Mouse (Mus musculus) retina, postnatal 1 day (tissue): ENCODE measurements at regions not wholly inside any gene's neighbourhood (a gene's known extent, or its start where the extent isn't known, plus 50 kb on each side); places are given as distances from the start of the nearest gene placed in this dataset.

Source experiments
- DNase-seq: peaks from one replicate; pipeline ENCODE4 v3.0.0-alpha.2; 2012

DNA sequence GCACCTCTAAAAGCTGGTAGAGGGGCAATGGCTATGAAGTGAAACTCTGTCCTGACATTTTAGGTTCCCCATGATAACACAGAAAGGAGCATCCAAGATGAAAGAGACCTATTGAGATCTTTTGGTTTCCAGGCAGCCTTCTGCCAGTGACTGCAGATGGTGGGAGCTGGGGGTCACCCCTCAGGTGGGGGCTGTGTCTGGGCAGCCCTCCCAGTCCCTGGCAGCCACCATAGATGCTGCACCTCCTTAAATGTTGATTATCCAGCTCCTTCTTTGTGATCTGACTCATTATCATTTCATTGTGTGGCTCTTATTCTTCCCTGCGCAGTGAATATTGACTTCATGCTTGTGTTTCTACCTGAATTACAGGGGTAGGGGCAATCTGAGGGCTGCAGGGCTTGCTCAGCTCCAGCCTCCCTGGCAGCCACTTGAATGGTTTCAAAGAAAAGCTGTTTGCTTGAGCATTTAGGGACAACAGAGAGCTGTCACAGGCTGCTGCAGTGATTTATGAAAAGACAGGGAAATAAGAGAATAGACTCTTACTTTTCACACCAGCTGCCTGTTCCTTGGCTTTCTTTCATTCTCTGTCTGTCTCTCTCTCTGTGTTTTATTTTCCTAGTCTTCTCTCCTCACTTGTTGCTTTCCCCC lies 113.1 kb upstream of the Jag1 start:
- DNase-seq, result no peak

DNA sequence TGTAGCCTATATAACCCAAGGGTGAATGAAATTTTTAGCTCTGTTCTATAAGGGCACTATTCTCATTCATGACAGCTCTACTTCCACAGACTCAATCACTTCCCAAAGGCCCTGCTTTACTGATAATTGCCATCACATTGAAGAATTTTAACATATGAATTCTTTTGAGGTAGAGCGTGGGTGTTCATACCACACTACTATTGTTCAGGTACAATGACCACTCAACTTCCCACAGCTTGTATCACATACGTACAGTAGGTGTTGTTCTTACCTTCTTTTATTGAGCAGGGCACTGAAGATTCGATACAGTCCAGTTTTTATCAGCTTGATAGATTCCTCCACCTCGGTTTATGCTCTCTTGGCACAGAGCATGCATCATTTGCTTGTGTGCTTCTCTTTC lies 111.1 kb upstream of the Jag1 start:
- DNase-seq, result no peak

DNA sequence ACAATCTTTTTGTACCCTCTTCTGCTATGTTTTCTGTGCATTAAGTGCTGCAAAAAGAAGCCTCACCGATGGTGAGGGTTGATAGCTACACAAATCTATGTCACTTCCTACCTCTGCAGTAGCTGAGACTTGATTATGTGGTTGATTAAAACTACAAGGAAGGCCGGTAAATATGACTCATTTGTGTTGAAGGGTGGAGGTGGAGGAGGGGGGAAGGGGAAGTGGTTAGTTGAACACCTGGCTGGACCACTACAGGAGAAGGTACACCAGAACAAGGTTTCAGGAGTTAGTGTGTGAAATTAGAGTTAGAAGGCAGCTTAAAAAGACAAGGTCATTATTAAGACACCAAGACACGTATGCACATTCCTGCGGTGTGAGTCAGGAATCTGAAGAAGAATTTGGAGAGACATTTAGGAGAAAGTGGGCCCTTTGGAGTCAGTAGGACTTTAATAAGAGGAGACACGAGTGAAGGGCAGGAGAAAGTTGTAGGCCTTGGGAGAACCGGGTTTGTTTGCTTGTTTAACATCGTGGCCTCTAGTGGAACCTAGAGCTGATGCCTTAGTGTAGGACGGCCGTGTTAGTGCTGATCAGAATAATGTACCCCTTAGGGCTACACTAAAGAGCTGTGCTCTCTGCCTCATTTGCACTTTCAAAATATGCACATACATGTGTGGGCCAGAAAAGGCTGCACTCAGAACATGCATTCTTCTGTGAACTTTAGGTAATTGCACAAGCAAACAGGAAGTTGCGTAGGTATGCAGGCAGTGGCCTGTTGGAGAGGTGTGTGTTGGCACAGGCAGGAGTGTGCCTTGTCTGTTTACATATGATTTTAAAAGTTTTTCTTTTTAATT lies 108.5 kb upstream of the Jag1 start:
- no peak for DNase-seq

DNA sequence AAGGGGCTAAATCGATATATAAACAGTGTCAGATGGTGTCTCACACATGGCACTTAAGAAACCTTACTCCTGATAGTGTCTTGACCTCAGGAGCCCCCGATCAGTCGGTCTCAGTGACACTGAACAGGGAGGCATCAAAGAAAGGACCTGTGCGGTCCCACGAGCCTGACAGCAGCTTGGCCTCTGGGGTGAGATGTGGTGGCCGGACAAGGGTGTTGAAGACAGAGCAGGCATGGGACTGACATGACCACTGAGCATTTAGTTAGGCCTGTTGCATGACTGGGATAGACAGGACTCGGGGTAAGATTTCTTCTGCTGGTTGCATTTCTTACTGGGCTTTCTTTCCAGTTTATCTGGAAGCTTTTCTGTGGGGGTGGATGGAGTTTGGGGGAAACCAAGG lies 99.3 kb upstream of the Jag1 start:
- no peak for DNase-seq

DNA sequence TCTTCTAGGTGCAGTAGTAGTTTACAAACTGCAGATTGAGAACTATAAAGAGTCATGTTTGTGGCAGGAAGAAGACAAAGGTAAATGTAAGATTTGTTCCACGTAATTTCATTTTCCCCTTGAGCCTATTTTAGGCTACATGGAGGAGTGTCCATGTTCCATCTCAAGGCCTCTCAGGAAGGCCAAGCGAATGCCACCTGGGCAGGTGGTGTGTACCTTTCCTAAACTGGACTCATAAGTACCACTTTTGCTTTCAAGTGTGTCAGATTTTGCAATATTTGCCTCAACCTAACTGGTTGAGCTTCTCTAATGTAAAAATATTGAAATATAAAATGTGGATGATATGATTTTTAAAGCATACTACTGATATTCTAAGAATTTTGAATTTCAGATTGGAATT lies 91.4 kb upstream of the Jag1 start:
- DNase-seq, result no peak

DNA sequence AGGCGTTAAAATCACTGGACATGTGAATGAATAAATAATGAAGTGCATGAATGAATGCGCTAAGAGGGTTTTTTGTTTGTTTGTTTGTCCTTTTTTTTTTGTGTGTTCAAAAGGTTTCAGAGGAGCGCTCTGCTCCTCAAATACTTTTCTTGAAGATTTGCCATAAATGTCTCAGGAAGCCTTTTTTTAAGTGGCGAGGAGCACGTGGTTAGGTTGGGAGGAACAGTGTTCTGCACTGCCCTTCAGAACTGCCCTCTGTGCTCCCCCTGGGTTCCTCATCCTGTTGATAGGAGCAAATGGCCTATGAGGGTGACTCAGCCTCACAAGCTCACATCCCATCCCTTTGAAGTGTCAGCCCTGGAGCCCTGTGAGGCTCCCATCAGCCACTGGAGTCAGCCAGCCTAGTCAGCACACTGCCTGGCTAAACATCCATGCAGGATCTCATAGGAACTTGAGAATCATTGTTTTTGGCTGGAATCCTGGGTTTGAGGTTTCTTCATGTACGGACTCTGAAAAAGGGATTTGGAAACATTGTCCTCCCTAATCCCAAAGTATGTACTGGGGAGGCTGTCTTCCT lies 87.9 kb upstream of the Jag1 start:
- no peak for DNase-seq

DNA sequence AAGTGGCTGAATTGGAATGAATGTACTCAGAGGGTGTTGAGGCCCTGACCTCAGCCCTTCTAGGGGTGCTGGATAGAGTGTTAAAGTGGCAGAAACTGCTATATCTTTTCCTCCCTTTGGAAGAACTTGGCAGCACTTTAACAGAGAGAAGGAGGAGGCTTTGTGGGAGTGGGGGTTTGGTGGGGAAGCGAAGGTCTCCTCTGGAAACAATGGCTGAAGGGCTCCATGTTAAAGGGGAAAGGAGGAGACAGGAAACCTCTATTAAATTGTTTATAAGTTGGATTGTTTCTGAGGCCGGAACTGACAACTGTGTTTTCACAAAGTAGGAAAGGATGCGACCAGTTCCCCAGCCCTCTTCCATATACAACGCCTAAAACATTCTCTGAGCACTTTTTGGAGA lies 83.7 kb upstream of the Jag1 start:
- DNase-seq, result no peak

DNA sequence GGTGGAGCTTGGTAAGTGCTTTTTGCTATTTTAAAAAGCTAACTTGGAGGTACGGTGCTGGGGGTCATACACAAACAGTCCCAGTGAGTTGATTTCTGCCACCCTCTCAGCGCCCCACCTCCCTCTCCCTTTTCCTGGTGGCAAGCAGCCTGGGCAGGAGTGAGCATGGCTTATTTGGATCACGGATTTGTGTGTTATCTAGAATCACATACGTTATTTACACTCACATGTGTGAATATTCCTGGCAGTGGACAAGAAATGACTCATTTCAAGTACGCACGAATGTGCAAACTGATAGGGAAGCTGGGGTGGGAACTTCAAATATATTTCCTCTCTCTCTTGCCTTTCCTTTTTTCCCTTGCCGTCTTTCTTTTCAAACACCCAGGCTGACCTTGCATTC lies 75.7 kb upstream of the Jag1 start:
- no peak for DNase-seq

DNA sequence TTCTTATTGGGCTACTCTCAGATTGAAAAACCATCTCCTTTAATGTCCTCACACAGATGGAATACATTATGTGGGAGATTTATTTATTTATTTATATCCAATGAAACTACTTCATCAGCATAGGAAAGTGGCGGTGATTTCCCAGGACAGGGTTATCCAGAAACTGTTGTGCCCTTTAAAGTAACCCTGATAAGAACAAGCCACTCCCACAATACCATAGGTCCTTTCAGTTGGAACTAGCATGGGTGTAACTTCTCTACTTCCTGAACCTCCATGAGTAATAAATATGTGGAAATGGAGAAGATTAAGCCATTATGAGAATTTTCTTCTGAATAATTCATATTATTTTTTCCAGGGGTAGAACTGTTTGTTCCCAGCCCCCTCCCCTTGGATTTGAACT lies 52.7 kb upstream of the Jag1 start:
- DNase-seq, result no peak

DNA sequence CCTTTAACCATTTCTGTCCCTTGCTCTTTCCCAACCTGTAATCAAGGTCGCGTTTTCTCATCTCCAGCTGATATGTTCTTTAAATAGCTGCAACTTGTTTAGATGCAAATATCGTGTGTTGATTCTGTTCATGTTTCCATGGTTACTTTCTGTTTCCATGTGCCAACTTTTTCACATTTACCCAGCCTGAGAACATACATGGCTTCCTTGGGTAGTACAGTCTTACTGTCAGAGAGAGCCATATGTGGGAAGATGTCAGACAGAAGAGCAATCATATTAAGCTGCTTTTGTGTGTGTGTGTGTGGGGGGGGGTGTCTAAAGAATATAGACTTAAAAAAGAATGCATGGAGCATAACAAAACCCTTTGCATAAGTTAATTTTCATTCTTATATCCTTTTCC lies 52.2 kb upstream of the Jag1 start:
- DNase-seq, result no peak
